Mouse (Mus musculus): Measurements from ENCODE around the gene Sap30bp.

- TF ChIP-seq CTCF (IDR thresholded peaks at IDR 0.05; ENCODE audit: insufficient read depth, low read depth, low read length) (no peak), POLR2A (IDR thresholded peaks at IDR 0.05; ENCODE audit: insufficient read depth, low read depth, low read length) (no peak)
These were observed 21.9 kb upstream of the Sap30bp start for GRCm38 (mm10) chr11:115911134-115911561.

All from olfactory bulb, adult 2 months (tissue).